Mouse (Mus musculus): ENCODE data around the gene Adam1a. TPM values are rescaled to one million over a fixed set of nuclear protein-coding genes. Genes with fewer than 3 reads are reported as not detected.
A peak's percentile ranks its signal among the peaks of the same experiment; 100 is the strongest.

Gene Adam1a
- total RNA-seq, 2 experiments from 2014 or later = 12.1 to 14.9 TPM

DNA sequence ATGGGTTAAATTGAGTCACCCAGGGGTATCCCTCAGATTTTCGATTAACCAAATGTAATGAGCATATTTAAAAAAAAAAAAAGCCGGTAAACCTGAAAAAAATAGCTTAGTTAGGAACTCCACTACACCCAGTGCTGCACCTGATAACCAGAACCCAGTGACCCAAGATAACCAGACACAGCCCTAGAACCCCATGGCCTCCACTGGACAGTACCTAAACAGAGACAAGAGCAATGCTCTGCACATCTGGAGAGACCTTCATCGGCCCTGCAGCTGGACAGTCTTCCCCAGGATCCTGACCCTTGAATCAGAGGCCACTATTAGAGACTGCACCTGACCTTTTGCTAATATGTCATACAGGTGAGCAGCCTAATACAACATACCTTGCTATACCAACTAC is 1.8 kb upstream of the Adam1a start:
- intact Hi-C loops (cut with DNase I) = loop anchor here (2.0 kb wide), 1 partner anchor 56 kb away; no protein-coding TSS in a partner anchor
- no peak for TF ChIP-seq CTCF (IDR thresholded peaks at IDR 0.05)

GRCm38 (mm10) chr5:121546530-121546895 is 1.2 kb upstream of the Adam1a start:
- DNase-seq (ENCODE audit: extremely low spot score in 1 of 2, low spot score in 2 of 2) = peak; percentile 31 to 35
- H3K27ac ChIP-seq = peak overlapping the region; percentile 98
- intact Hi-C loops (cut with DNase I) = loop anchor here (2.0 kb wide), 1 partner anchor 56 kb away; no protein-coding TSS in a partner anchor
- peak overlapping the region; percentile 95 for H3K4me3 ChIP-seq
- peak; percentile 61 for TF ChIP-seq CTCF (IDR thresholded peaks at IDR 0.05)

More for the DNA sequence above, 1.8 kb upstream of the Adam1a start:
- DNase-seq (ENCODE audit: extremely low spot score in 1 of 2, low spot score in 2 of 2) = no peak
- no peak overlapping the region for H3K27ac ChIP-seq
- no peak overlapping the region for H3K4me3 ChIP-seq

DNA sequence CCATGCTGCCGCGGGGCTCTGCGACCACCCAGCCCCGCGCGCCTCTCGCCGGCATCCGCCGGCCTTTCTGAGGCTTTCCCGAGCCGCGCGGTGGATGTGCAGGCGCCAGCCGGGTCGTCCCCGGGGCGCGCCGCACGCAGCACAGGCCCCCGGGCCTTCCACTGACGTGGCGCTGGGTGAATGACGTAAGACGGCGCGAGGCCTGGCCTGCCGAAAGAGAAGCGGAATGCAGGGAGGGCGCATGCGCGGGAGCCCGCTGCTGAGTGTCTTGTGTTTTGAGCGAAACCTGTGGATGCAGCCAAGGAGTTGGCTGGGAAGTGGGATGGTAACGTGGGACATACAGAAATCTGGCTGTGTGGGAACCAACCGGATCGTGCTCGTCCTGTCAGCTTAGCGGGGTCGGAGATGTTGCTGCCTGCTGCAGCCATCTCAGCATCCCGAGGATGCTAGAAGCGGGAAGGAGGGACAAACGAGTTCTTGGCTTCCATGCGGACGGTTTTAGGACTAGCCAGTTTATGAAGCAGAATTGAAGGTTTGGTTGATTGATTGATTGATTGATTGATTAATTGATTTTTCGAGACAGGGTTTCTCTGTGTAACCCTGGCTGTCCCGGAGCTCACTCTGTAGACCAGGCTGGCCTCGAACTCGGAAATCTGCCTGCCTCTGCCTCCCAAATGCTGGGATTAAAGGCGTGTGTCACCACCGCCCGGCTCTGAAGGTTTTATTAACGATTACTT is 679 bp upstream of the Adam1a start, which contains the start of gene Mapkapk5:
Gene Mapkapk5, minus strand, starts transcription at position 113 of the 737 bp plus-strand sequence.
- no peak for TF ChIP-seq CTCF (IDR thresholded peaks at IDR 0.05)
- peak; percentile 98 to 99 for DNase-seq (ENCODE audit: extremely low spot score in 1 of 2, low spot score in 2 of 2)
- Histone ChIP-seq H3K4me3 (peak within 1 kb of the TSS; percentile 95), H3K27ac (peak within 1 kb of the TSS; percentile 98)
- intact Hi-C loops (cut with DNase I) = loop anchor here (2.0 kb wide), 1 partner anchor 57 kb away; no protein-coding TSS in a partner anchor

DNA sequence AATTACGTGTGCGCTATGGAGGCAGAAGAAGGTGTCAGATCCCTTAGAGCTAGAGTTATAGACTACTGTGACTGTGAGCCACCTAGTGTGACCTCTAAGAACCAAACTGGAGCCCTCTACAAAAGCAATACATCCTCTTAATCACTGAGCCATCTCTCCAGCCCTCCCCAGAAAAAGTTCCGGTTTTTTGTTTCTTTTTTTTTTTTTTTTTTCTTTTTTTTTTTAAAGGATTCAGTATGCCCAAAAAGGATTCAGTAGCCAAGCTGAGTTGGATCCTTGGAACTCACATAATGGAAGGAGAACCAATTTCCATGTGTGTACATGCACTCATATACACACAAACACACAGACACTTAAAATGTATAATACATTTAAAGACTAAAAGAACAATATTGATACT is 1.9 kb downstream of the Adam1a start:
- intact Hi-C loops (cut with DNase I) = no loop called here
- DNase-seq (ENCODE audit: extremely low spot score in 1 of 2, low spot score in 2 of 2) = no peak
- no peak for TF ChIP-seq CTCF (IDR thresholded peaks at IDR 0.05)
- H3K4me3 ChIP-seq = no peak overlapping the region
- H3K27ac ChIP-seq = no peak overlapping the region

DNA sequence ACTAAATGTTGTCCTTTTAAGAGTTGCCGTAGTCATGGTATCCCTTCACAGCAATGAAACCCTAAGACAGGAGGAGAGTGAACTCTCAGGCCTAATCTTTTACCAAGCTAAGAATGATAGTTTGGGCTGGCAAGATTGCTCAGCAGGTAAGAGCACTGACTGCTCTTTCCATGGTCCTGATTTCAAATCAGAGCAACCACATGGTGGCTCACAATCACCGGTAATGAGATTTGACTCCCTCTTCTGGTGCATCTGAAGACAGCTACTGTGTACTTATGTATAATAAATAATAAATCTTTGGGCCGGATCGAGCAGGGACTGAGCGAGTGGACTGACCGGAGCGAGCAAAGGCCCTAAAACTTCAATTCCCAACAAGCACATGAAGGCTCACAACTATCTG is 4.0 kb downstream of the Adam1a start:
- no peak for DNase-seq (ENCODE audit: extremely low spot score in 1 of 2, low spot score in 2 of 2)
- peak; percentile 28 for TF ChIP-seq CTCF (IDR thresholded peaks at IDR 0.05)
- Histone ChIP-seq H3K27ac (no peak overlapping the region), H3K4me3 (no peak overlapping the region)
- intact Hi-C loops (cut with DNase I) = no loop called here

- intact Hi-C loops (cut with DNase I) = no loop called here
- DNase-seq (ENCODE audit: extremely low spot score in 1 of 2, low spot score in 2 of 2) = no peak
- no peak overlapping the region for H3K27ac ChIP-seq
- no peak overlapping the region for H3K4me3 ChIP-seq
- no peak for TF ChIP-seq CTCF (IDR thresholded peaks at IDR 0.05)
Measured at GRCm38 (mm10) chr5:121540066-121540465, 5.2 kb downstream of the Adam1a start.

GRCm38 (mm10) chr5:121537588-121537987 is 7.7 kb downstream of the Adam1a start:
- H3K4me3 ChIP-seq = no peak overlapping the region
- H3K27ac ChIP-seq = no peak overlapping the region
- DNase-seq (ENCODE audit: extremely low spot score in 1 of 2, low spot score in 2 of 2) = no peak
- intact Hi-C loops (cut with DNase I) = no loop called here
- TF ChIP-seq CTCF (IDR thresholded peaks at IDR 0.05) = no peak

DNA sequence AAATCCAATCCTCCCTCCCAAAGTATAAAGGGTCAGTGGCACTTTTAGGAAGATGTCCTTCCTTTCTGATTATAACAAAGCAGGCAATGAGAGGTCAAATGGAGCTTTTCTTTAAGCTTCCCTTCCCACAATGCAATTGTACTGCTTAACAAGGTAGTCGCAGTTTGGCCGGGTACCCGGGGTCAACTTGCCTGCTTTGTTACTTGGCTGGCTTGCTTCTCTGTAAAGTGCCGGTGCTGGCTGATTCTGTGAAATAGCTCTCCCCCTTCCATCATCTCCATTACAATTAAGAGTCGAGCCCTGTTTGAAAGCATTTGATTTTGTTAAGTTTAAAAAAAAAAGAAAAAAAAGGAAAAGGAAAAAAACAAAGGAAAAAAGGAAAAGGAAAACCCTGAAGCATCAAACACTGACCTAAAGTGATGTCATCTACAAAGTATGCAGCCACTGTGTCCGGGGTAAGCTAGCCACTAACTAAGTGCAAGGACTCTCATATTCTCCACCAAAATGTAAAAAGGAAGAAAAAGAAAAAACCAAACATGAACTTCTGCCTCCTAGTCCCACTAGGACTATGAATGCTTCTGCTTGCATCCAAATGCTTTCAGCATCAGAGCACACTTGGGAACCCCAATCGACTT is 8.2 kb downstream of the Adam1a start:
- no peak for TF ChIP-seq CTCF (IDR thresholded peaks at IDR 0.05)
- no peak overlapping the region for H3K4me3 ChIP-seq
- no peak for DNase-seq (ENCODE audit: extremely low spot score in 1 of 2, low spot score in 2 of 2)
- intact Hi-C loops (cut with DNase I) = no loop called here
- H3K27ac ChIP-seq = no peak overlapping the region

DNA sequence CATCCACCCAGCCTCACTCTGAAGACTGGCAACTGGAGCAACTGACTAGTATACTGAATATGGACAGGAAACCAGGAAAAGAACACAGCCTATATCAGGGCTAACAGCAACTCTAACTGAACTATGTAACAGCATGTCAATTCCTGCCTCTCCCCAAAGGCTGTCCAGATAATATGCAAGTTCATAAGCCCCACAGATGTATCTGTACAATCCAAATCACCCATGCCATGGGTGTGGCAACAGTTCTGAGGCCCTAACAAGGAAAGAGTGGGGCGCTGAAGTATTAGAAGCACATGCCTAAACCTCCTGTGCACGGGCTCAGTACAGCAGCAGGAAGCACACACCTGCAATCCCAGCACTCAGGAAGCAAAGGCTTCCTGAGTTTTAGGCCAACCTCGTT is 10.2 kb downstream of the Adam1a start:
- Histone ChIP-seq H3K4me3 (no peak overlapping the region), H3K27ac (no peak overlapping the region)
- intact Hi-C loops (cut with DNase I) = no loop called here
- no peak for TF ChIP-seq CTCF (IDR thresholded peaks at IDR 0.05)
- no peak for DNase-seq (ENCODE audit: extremely low spot score in 1 of 2, low spot score in 2 of 2)

- intact Hi-C loops (cut with DNase I) = no loop called here
- peak; percentile 45 for TF ChIP-seq CTCF (IDR thresholded peaks at IDR 0.05)
- no peak for DNase-seq (ENCODE audit: extremely low spot score in 1 of 2, low spot score in 2 of 2)
- no peak overlapping the region for H3K4me3 ChIP-seq
- no peak overlapping the region for H3K27ac ChIP-seq
Measured at GRCm38 (mm10) chr5:121534521-121534920, 10.8 kb downstream of the Adam1a start.

DNA sequence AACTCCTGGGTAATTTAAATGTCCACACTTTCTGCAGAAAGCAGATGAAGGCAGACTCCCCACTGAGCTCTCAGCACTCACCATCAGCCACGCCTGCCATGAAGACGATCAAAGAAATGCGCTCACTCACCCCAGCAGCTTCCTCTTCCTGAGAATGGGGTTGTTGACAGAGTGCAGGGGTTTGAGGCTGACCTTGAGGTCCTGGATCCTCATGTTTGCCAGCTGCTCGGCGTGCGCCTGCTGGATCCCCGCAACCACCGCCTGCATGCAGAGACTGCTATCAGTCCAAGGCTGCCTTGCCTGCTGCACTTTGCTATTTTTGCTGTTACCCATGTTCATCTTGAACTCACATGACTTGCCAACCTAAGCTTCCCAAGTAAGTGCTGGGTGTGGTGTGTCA is 18.3 kb downstream of the Adam1a start:
- no peak for DNase-seq (ENCODE audit: extremely low spot score in 1 of 2, low spot score in 2 of 2)
- no peak for TF ChIP-seq CTCF (IDR thresholded peaks at IDR 0.05)
- Histone ChIP-seq H3K4me3 (no peak overlapping the region), H3K27ac (no peak overlapping the region)
- intact Hi-C loops (cut with DNase I) = no loop called here

GRCm38 (mm10) chr5:121526526-121526925 is 18.8 kb downstream of the Adam1a start:
- no peak for DNase-seq (ENCODE audit: extremely low spot score in 1 of 2, low spot score in 2 of 2)
- intact Hi-C loops (cut with DNase I) = no loop called here
- H3K4me3 ChIP-seq = no peak overlapping the region
- TF ChIP-seq CTCF (IDR thresholded peaks at IDR 0.05) = no peak
- H3K27ac ChIP-seq = no peak overlapping the region
